Mouse (Mus musculus) liver, adult 2 months (tissue): ENCODE results near the gene Gm39566.

Source experiments
- CTCF ChIP-seq: fragments of 200-500 bp; IDR thresholded peaks from 2 replicates; pipeline ENCODE4 v1.5.1; 2011; ENCODE audit warnings: low read depth, low read length, control low read depth
- POLR2A ChIP-seq: fragments of 200-500 bp; IDR thresholded peaks from 2 replicates; pipeline ENCODE4 v1.6.1; 2011; ENCODE audit warnings: low read length, control low read depth; ENCODE audit not compliant: insufficient read depth; ENCODE audit errors: extremely low read depth

- TF ChIP-seq POLR2A (no peak), CTCF (no peak)
Measured at GRCm38 (mm10) chr11:69803328-69803727, 11.8 kb downstream of the Gm39566 start.
